Mouse (Mus musculus): Measurements from ENCODE around the gene Msh4.

The Msh4 gene

GRCm38 (mm10) chr3:153906136-153906871 is at the start of gene Msh4:
TSS of gene Msh4 (minus strand) at chr3:153906138.
- DNase-seq (ENCODE audit: low spot score in 2 of 2), result no peak

- no peak for DNase-seq (ENCODE audit: low spot score in 2 of 2)
These were observed 42.2 kb upstream of the Msh4 start for GRCm38 (mm10) chr3:153948176-153948575.

- no peak for DNase-seq (ENCODE audit: low spot score in 2 of 2)
These were observed 41.3 kb upstream of the Msh4 start for GRCm38 (mm10) chr3:153947271-153947670.

GRCm38 (mm10) chr3:153944335-153944990 is 38.5 kb upstream of the Msh4 start, which contains the start of gene Acadm:
TSS of gene Acadm (minus strand) at chr3:153944632.
- peak; percentile 97 to 98 for DNase-seq (ENCODE audit: low spot score in 2 of 2)

- DNase-seq (ENCODE audit: low spot score in 2 of 2), result no peak
These were observed 38.0 kb upstream of the Msh4 start for GRCm38 (mm10) chr3:153943901-153944334.

GRCm38 (mm10) chr3:153943003-153943640 is 37.2 kb upstream of the Msh4 start:
- no peak for DNase-seq (ENCODE audit: low spot score in 2 of 2)

GRCm38 (mm10) chr3:153941613-153942012 is 35.7 kb upstream of the Msh4 start:
- DNase-seq (ENCODE audit: low spot score in 2 of 2), result no peak

- DNase-seq (ENCODE audit: low spot score in 2 of 2), result no peak
These were observed 34.5 kb upstream of the Msh4 start for GRCm38 (mm10) chr3:153940486-153940885.

- DNase-seq (ENCODE audit: low spot score in 2 of 2), result no peak
These were observed 34.1 kb upstream of the Msh4 start for GRCm38 (mm10) chr3:153940021-153940420.

- DNase-seq (ENCODE audit: low spot score in 2 of 2), result no peak
These were observed 31.3 kb upstream of the Msh4 start for GRCm38 (mm10) chr3:153937116-153937810.

- DNase-seq (ENCODE audit: low spot score in 2 of 2), result no peak
These were observed 29.9 kb upstream of the Msh4 start for GRCm38 (mm10) chr3:153935878-153936277.

- no peak for DNase-seq (ENCODE audit: low spot score in 2 of 2)
These were observed 26.5 kb upstream of the Msh4 start for GRCm38 (mm10) chr3:153932461-153932860.

- DNase-seq (ENCODE audit: low spot score in 2 of 2), result no peak
These were observed 23.6 kb upstream of the Msh4 start for GRCm38 (mm10) chr3:153929526-153929925.

GRCm38 (mm10) chr3:153926333-153926732 is 20.4 kb upstream of the Msh4 start:
- DNase-seq (ENCODE audit: low spot score in 2 of 2), result no peak

GRCm38 (mm10) chr3:153921147-153921910 is 15.4 kb upstream of the Msh4 start:
- no peak for DNase-seq (ENCODE audit: low spot score in 2 of 2)

- DNase-seq (ENCODE audit: low spot score in 2 of 2), result no peak
These were observed 11.3 kb upstream of the Msh4 start for GRCm38 (mm10) chr3:153917200-153917599.

- no peak for DNase-seq (ENCODE audit: low spot score in 2 of 2)
These were observed 7.7 kb upstream of the Msh4 start for GRCm38 (mm10) chr3:153913510-153914243.

- peak; percentile 91 to 93 for DNase-seq (ENCODE audit: low spot score in 2 of 2)
These were observed 6.9 kb upstream of the Msh4 start, which contains the start of gene Rabggtb for GRCm38 (mm10) chr3:153912546-153913509. TSS of gene Rabggtb (minus strand) at chr3:153913009.

GRCm38 (mm10) chr3:153911882-153912440 is 6.0 kb upstream of the Msh4 start:
- no peak for DNase-seq (ENCODE audit: low spot score in 2 of 2)

Data from thymus, postnatal 10 days (tissue).